ENCODE assay signal across 9 mouse cellular contexts in genomic region chr17:8165608-8165945, GRCm38 (mm10). TPM values are rescaled to one million over a fixed set of nuclear protein-coding genes. Genes with fewer than 3 reads are reported as not detected.
DNase-seq lines count a peak whose midpoint lies in the region; ATAC-seq lines count a peak whose summit lies in the region.
"Not testable (repeated sequence)": the region's sequence is repeated elsewhere in the genome, so short reads cannot be mapped to it uniquely, and the experiment has no call there.
"Had no signal": no experiment of that assay in that cellular context is flagged by ENCODE, and none has a peak within 500 bp of the region (broad histone marks: within the 10 kb centered on the region; RNA-seq: fewer than 3 reads in every experiment).

No protein-coding gene starts in this region.

- H3K9me3 ChIP-seq in embryonic facial prominence, embryonic 10.5 days; intestine, embryonic 14.5 days (ENCODE audit: control insufficient read depth, low read length); limb, embryonic 13.5 days: not testable (repeated sequence)

- WGBS in embryonic facial prominence, embryonic 10.5 days: under 1% methylated on average over 42 of the region's 42 CpGs
- under 1% methylated on average over 34 of the region's 42 CpGs for WGBS in intestine, embryonic 14.5 days
- under 1% methylated on average over 38 of the region's 42 CpGs for WGBS in limb, embryonic 13.5 days

- peaks cover 20% of the 10 kb centered on the region for H3K36me3 ChIP-seq in embryonic facial prominence, embryonic 10.5 days (replicated peaks)
- peaks cover 20% of the 10 kb centered on the region for H3K36me3 ChIP-seq in intestine, embryonic 14.5 days (ENCODE audit: control insufficient read depth, insufficient read depth, low read length)
- peaks cover 14% of the 10 kb centered on the region for H3K36me3 ChIP-seq in limb, embryonic 13.5 days

- not testable (repeated sequence) for H3K4me1 ChIP-seq in embryonic facial prominence, embryonic 10.5 days; intestine, embryonic 14.5 days (replicated peaks; ENCODE audit: control insufficient read depth, insufficient read depth, low read length); limb, embryonic 13.5 days

- peak overlapping the region; percentile 48 for H3K9ac ChIP-seq in intestine, embryonic 14.5 days (ENCODE audit: low read length)
- H3K9ac ChIP-seq in limb, embryonic 13.5 days: peak overlapping the region; percentile 69

- H3K4me2 ChIP-seq in intestine, embryonic 14.5 days (ENCODE audit: low read length): peak overlapping the region; percentile 41
- peak overlapping the region; percentile 55 for H3K4me2 ChIP-seq in limb, embryonic 13.5 days (replicated peaks)

- DNase-seq in 416B (ENCODE audit: low read depth): peak; percentile 39
- DNase-seq in adrenal gland, postnatal 25 days: peak; percentile 18
- peak; percentile 20 for DNase-seq in embryonic facial prominence, embryonic 10.5 days (ENCODE audit: low spot score)
- peak; percentile 43 to 57 for DNase-seq in heart, adult 18-20 months
- DNase-seq in intestine, embryonic 14.5 days (ENCODE audit: low spot score): peak; percentile 56
- DNase-seq in mesoderm, embryonic 11.5 days (ENCODE audit: low read depth, low spot score): peak; percentile 10
- peak; percentile 63 for DNase-seq in right cerebral cortex, postnatal 25 days

- peak overlapping the region; percentile 63 for H3K4me3 ChIP-seq in embryonic facial prominence, embryonic 10.5 days
- peak overlapping the region; percentile 43 for H3K4me3 ChIP-seq in intestine, embryonic 14.5 days (ENCODE audit: low read depth, low read length)
- H3K4me3 ChIP-seq in limb, embryonic 13.5 days: peak overlapping the region; percentile 54

- H3K27me3 ChIP-seq in embryonic facial prominence, embryonic 10.5 days (replicated peaks; ENCODE audit: low read depth, poor library complexity, severe bottlenecking); intestine, embryonic 14.5 days (replicated peaks; ENCODE audit: control insufficient read depth, insufficient read depth, low read length); limb, embryonic 13.5 days: not testable (repeated sequence)

- peak overlapping the region; percentile 85 for H3K27ac ChIP-seq in embryonic facial prominence, embryonic 10.5 days (replicated peaks)
- H3K27ac ChIP-seq in intestine, embryonic 14.5 days (ENCODE audit: low read depth); limb, embryonic 13.5 days: not testable (repeated sequence)

- ATAC-seq in intestine, embryonic 14.5 days (replicated peaks; ENCODE audit: low FRiP score, low TSS enrichment, low read depth): not testable (repeated sequence)
- peak; percentile 38; the same call in 1 of the 2 replicates for ATAC-seq in limb, embryonic 13.5 days (ENCODE audit: low FRiP score, low read depth)

RNA-seq across cellular contexts. Expression of gene Fgfr1op, which starts 0.3 kb away (rescaled TPM):
- total RNA-seq in adrenal gland, postnatal 25 days (2021): 27.9 and 29.6 TPM in 2 replicates
- polyA plus RNA-seq in embryonic facial prominence, embryonic 10.5 days (2016; fragmentation: Nextera tagmentation; extraction: Ambion mirVana): 54.9 and 58.7 TPM in 2 replicates
- total RNA-seq in heart, adult 18-20 months (2021): 10 to 100 TPM; 19.3 to 22.1 TPM
- polyA plus RNA-seq in intestine, embryonic 14.5 days (2014; fragmentation: Nextera tagmentation; extraction: Ambion mirVana): 36.0 and 44.4 TPM in 2 replicates
- 35.7 and 37.8 TPM in 2 replicates for polyA plus RNA-seq in limb, embryonic 13.5 days (2015; fragmentation: Nextera tagmentation; extraction: Ambion mirVana)

RNA-seq across cellular contexts. Expression of gene Rnaset2a, which starts 17.7 kb away (rescaled TPM):
- total RNA-seq in adrenal gland, postnatal 25 days (2021): 54.1 and 69.7 TPM in 2 replicates
- polyA plus RNA-seq in embryonic facial prominence, embryonic 10.5 days (2016; fragmentation: Nextera tagmentation; extraction: Ambion mirVana): 15.5 and 16.0 TPM in 2 replicates
- total RNA-seq in heart, adult 18-20 months (2021): 10 to 100 TPM; 25.4 to 26.3 TPM
- 28.3 and 35.2 TPM in 2 replicates for polyA plus RNA-seq in intestine, embryonic 14.5 days (2014; fragmentation: Nextera tagmentation; extraction: Ambion mirVana)
- 24.4 and 24.9 TPM in 2 replicates for polyA plus RNA-seq in limb, embryonic 13.5 days (2015; fragmentation: Nextera tagmentation; extraction: Ambion mirVana)

RNA-seq across cellular contexts. Expression of gene Gm49673, which starts 18.0 kb away (rescaled TPM):
- total RNA-seq in adrenal gland, postnatal 25 days (2021): 0.24 and 1.8 TPM in 2 replicates
- 0.33 TPM in 1 of 2 replicates, not detected in the other for polyA plus RNA-seq in embryonic facial prominence, embryonic 10.5 days (2016; fragmentation: Nextera tagmentation; extraction: Ambion mirVana)
- not detected for total RNA-seq in heart, adult 18-20 months (2021)
- polyA plus RNA-seq in intestine, embryonic 14.5 days (2014; fragmentation: Nextera tagmentation; extraction: Ambion mirVana): 0.28 TPM in 1 of 2 replicates, not detected in the other
- polyA plus RNA-seq in limb, embryonic 13.5 days (2015; fragmentation: Nextera tagmentation; extraction: Ambion mirVana): 0.08 and 0.22 TPM in 2 replicates
- polyA plus RNA-seq: CD4-positive, CD25-positive, alpha-beta regulatory T cell, adult 4 months had no signal

Comparison
In these comparisons a context has a peak if more than half of its experiments do, and no peak if none do; other contexts are left out.
1. DNase-seq: peak in every context shown above with its lines; median percentile 63 in right cerebral cortex, postnatal 25 days; 56 in intestine, embryonic 14.5 days; 50 in heart, adult 18-20 months; 39 in 416B; 20 in embryonic facial prominence, embryonic 10.5 days; 18 in adrenal gland, postnatal 25 days; 10 in mesoderm, embryonic 11.5 days.